Mouse (Mus musculus): Measurements from ENCODE around the gene Clybl. TPM values are rescaled to one million over a fixed set of nuclear protein-coding genes. Genes with fewer than 3 reads are reported as not detected.

Gene Clybl
- total RNA-seq, 2 experiments from 2014 or later = 62.1 to 68.5 TPM

Other genes starting within 250 kb of the Clybl start
- gene Gpr183, start 216.5 kb upstream of the Clybl start, total RNA-seq (2021) = under 1 TPM; 0.23 to 0.35 TPM
- gene Timm8a2, start 147.0 kb upstream of the Clybl start, total RNA-seq (2021) = not detected
- 10 to 100 TPM; 53.7 to 59.3 TPM for gene Tm9sf2, start 74.7 kb upstream of the Clybl start, total RNA-seq (2021)

Measured in gastrocnemius, postnatal 36 days (tissue).